Mouse (Mus musculus): Measurements from ENCODE around the gene Cnot3. TPM values are rescaled to one million over a fixed set of nuclear protein-coding genes. Genes with fewer than 3 reads are reported as not detected.

The Cnot3 gene
- total RNA-seq, 2 experiments from 2014 or later = 65.7 to 68.9 TPM

- DNase-seq (ENCODE audit: low spot score in 2 of 2) = peak in 1 of 2 experiments; percentile 25
Measured at GRCm38 (mm10) chr7:3645488-3646025, 489 bp downstream of the Cnot3 start.

DNA sequence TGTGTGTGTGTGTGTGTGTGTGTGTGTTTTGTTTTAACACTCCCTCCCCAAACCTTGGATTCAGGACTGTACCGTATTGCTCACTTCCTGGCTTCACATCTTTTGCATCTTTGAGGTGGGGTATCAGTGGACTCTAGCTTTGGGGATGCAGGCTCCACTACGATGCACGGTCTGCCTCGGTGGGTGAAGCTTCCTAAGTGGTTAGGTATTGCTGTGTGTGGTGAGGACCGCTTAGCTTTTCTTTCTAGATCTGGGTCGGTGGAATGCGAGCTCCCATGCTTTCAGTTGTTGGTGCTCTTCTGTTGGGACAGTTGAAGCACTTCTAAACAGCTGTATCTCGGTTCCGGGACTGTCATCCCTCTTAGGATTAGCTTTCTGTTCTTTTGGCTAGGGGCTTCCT, 1.1 kb downstream of the Cnot3 start:
- no peak for DNase-seq (ENCODE audit: low spot score in 2 of 2)

- no peak for DNase-seq (ENCODE audit: low spot score in 2 of 2)
Measured at GRCm38 (mm10) chr7:3646641-3647040, 1.6 kb downstream of the Cnot3 start.

GRCm38 (mm10) chr7:3656966-3657365, 11.9 kb downstream of the Cnot3 start:
- no peak for DNase-seq (ENCODE audit: low spot score in 2 of 2)

GRCm38 (mm10) chr7:3658578-3658977, 13.5 kb downstream of the Cnot3 start:
- no peak for DNase-seq (ENCODE audit: low spot score in 2 of 2)

- DNase-seq (ENCODE audit: low spot score in 2 of 2) = no peak
Measured at GRCm38 (mm10) chr7:3664524-3665214, 19.6 kb downstream of the Cnot3 start.

- DNase-seq (ENCODE audit: low spot score in 2 of 2) = peak; percentile 79 to 91
Measured at GRCm38 (mm10) chr7:3665215-3666114, 20.4 kb downstream of the Cnot3 start, which contains the start of gene Leng1. Gene Leng1 (minus strand): TSS chr7:3665840.

DNA sequence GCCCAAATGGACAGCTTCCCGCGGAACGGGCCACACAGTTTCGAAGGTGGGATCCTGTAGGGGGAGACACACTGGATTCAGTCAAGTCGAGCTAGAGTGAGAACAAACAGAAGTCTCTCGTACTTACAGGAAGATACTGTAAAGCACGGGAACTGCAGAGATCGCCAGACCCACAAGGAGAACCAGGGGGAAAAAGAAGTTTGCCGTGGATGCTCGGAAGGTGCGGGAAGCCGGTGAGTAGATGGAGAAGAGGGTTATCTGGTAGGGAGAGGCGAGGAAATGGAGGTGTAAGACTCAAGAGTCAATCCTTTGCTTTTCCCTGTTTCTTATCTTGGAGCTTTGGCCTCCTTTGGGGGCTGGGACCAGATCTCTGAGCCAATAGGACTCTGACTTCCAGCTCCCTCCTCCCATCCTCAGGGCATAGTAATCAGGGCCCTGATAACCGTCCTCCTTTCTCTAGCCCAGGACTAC, 21.9 kb downstream of the Cnot3 start:
- DNase-seq (ENCODE audit: low spot score in 2 of 2) = no peak

- DNase-seq (ENCODE audit: low spot score in 2 of 2) = peak; percentile 44 to 68
Measured at GRCm38 (mm10) chr7:3674507-3675227, 29.6 kb downstream of the Cnot3 start.

DNA sequence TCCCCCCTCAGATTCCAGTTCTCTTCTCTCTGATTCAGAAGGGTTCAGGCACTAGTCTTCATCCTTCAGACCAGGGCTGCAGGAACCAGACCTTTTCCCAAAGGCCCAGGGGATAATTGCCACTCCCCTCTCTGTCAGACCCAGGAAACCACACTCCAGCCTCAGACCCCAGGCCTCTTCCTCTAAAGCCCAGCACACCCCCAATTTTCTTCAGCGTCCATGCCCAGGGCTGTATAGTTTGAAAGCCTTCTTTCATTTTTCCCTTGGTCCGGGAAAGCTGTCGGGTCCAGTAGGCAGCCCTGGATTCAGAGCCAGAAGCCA, 30.1 kb downstream of the Cnot3 start:
- DNase-seq (ENCODE audit: low spot score in 2 of 2) = no peak

GRCm38 (mm10) chr7:3676371-3676770, 31.3 kb downstream of the Cnot3 start:
- no peak for DNase-seq (ENCODE audit: low spot score in 2 of 2)

DNA sequence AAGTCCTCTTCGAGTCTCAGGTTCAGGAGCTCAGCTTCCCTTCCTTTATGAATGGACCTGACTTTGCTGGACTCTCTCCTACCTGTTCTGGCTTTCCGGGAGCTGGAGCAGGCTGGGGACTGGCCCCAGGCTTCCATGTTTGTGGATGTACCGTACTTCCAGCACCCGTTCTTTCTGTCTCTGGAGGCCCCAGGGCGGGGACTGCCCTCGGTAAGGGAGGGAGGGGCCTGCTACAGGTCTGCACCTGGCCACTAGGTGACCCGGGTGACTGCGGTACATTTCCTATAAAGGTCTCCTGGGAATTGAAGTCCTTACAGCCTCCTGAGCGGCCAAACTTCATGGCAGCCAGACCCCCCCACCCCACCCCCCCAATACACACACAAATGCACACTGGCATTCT, 32.3 kb downstream of the Cnot3 start, which contains the start of gene Tmc4:
Gene Tmc4 (minus strand): TSS at position 212 of the 400 bp plus-strand sequence.
- no peak for DNase-seq (ENCODE audit: low spot score in 2 of 2)

- DNase-seq (ENCODE audit: low spot score in 2 of 2) = no peak
Measured at GRCm38 (mm10) chr7:3683908-3684550, 39.0 kb downstream of the Cnot3 start.

DNA sequence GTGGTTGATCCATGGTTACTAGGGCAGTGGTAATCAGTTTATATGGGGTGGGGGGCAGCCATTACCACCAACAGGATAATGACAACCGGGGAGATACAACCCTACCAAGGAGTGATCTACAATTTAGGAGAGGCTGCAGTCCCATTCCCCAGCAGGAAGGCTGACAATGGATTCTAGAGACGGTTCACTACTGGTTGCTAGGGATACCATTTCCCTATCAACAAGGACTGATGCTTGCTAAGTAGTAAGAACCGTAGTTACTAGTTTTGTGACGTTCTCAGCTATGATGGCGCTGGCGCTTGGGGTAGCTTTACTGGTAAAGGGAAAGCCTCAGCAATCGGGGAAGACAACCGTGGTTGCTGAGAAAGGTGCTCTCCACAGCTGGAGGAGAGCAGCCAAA, 39.6 kb downstream of the Cnot3 start:
- no peak for DNase-seq (ENCODE audit: low spot score in 2 of 2)

GRCm38 (mm10) chr7:3685400-3686187, 40.5 kb downstream of the Cnot3 start:
- no peak for DNase-seq (ENCODE audit: low spot score in 2 of 2)

DNA sequence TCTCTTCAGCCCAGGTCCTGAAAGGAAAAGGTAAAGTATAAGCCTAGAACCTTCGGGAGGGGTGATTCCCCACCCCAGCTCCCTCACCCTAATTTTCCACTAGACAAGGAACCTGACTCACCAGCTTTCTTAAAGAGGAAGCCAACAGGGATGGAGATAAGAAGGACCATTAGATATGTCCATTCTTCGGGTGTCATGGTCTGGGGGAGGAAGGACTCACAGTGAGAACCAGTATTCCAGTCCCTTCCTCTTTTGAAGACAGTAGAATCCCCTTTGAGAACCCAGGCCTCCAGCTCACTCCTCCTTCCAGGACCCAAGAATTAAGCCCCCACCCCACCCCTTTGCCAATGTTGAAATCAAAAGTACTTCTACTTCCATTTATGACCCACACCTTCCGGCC, 46.9 kb downstream of the Cnot3 start:
- no peak for DNase-seq (ENCODE audit: low spot score in 2 of 2)

- DNase-seq (ENCODE audit: low spot score in 2 of 2) = no peak
Measured at GRCm38 (mm10) chr7:3692382-3692986, 47.4 kb downstream of the Cnot3 start, which contains the start of gene Tsen34. Gene Tsen34 (plus strand): TSS chr7:3692863.

GRCm38 (mm10) chr7:3692987-3693808, 48.1 kb downstream of the Cnot3 start, which contains the start of gene Mboat7:
Gene Mboat7 (minus strand): TSS chr7:3693523.
- DNase-seq (ENCODE audit: low spot score in 2 of 2) = peak; percentile 85 to 92

GRCm38 (mm10) chr7:3693809-3694075, 48.7 kb downstream of the Cnot3 start:
- DNase-seq (ENCODE audit: low spot score in 2 of 2) = no peak
